9 mouse cellular contexts compared by ENCODE assay signal in the genomic region with DNA sequence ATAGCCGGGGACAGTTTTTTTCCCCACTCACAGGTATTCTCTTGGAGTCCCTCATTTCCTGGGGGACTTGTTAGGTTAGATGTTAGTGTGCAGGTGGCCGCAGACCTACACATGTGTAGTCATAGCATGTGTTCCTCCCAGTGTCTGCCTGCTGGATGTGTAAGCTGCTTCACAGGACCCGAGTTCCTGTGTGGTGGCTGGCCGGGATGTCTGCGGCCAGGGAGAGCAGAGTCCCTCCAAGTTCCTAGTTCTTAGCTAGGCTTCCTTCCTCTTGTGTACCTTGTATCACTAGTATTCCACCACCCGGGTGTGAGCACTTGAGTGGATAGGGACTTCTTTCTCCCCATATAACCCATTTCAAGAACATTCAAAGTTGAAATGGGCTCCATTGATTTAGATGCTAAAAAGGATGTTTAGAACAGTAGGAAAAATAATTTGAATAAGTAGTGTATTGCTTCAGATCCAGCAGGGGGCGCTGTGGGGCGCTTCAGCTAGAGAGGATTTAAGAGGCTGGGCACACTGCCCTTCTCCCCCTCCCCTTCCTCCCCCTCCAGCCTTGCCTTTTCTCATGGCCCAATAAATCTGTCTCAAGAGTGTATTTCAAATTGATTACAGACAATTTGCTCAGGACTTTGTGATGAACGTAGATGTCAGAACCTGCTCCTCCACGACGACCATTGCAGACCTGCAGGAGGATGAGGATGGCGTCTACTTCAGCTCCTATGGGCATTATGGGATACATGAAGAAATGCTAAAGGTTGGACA. TPM values are rescaled to one million over a fixed set of nuclear protein-coding genes. Genes with fewer than 3 reads are reported as not detected.
DNase-seq lines count a peak whose midpoint lies in the region; ATAC-seq and TF ChIP-seq lines count a peak whose summit lies in the region.
"Had no signal": no experiment of that assay in that cellular context is flagged by ENCODE, and none has a peak within 500 bp of the region (broad histone marks: within the 10 kb centered on the region; RNA-seq: fewer than 3 reads in every experiment).

No protein-coding gene starts in this region.

- no peaks in the 10 kb centered on the region for H3K4me1 ChIP-seq in thymus, adult 2 months (replicated peaks; ENCODE audit: control insufficient read depth, insufficient read depth, low read length)
- 0 out of 2 replicates have a peak, but pooled peaks cover 4% of the 10 kb centered on the region for H3K4me1 ChIP-seq in hindbrain, embryonic 14.5 days (replicated peaks; ENCODE audit: control insufficient read depth, insufficient read depth, low read length)
- H3K4me1 ChIP-seq in lung, embryonic 14.5 days (ENCODE audit: insufficient read depth) = no peaks in the 10 kb centered on the region
- H3K4me1 ChIP-seq: heart, embryonic 13.5 days had no signal

- no peaks in the 10 kb centered on the region for H3K9me3 ChIP-seq in hindbrain, embryonic 14.5 days (ENCODE audit: control insufficient read depth, low read length)
- no peaks in the 10 kb centered on the region for H3K9me3 ChIP-seq in lung, embryonic 14.5 days (ENCODE audit: low read depth, low read length)
- H3K9me3 ChIP-seq: heart, embryonic 13.5 days had no signal

- TF ChIP-seq POLR2A in thymus, adult 2 months (IDR thresholded peaks at IDR 0.05; ENCODE audit: control insufficient read depth, extremely low read depth, insufficient read depth, low read length, poor library complexity) = no peak

- peak; percentile 16 for DNase-seq in cerebellum, adult 11 months
- DNase-seq in cerebellum, adult 9-10 months = no peak
- DNase-seq in thymus, adult 2 months = peak; percentile 46
- no peak for DNase-seq in thymus, adult 18-20 months
- DNase-seq in embryo, embryonic 11.5 days (ENCODE audit: low read depth, low spot score) = peak; percentile 60
- DNase-seq in hindbrain, embryonic 14.5 days (ENCODE audit: low spot score) = peak; percentile 80
- DNase-seq in lung, embryonic 14.5 days = peak; percentile 80
- peak; percentile 64 to 75 for DNase-seq in right cerebral cortex, postnatal 10 days (ENCODE audit: low spot score in 2 of 2)

- H3K27me3 ChIP-seq in thymus, adult 2 months (ENCODE audit: control insufficient read depth, insufficient read depth, low read length) = no peaks in the 10 kb centered on the region
- H3K27me3 ChIP-seq in hindbrain, embryonic 14.5 days (ENCODE audit: control insufficient read depth, insufficient read depth, low read length) = no peaks in the 10 kb centered on the region
- H3K27me3 ChIP-seq in lung, embryonic 14.5 days (ENCODE audit: insufficient read depth, low read length) = no peaks in the 10 kb centered on the region
- H3K27me3 ChIP-seq: heart, embryonic 13.5 days had no signal

- peaks cover 18% of the 10 kb centered on the region for H3K36me3 ChIP-seq in thymus, adult 2 months (ENCODE audit: control insufficient read depth, insufficient read depth, low read length)
- peaks cover 54% of the 10 kb centered on the region for H3K36me3 ChIP-seq in hindbrain, embryonic 14.5 days (replicated peaks; ENCODE audit: control insufficient read depth, insufficient read depth)
- peaks cover 62% of the 10 kb centered on the region for H3K36me3 ChIP-seq in lung, embryonic 14.5 days (ENCODE audit: insufficient read depth)

- TF ChIP-seq CTCF in thymus, adult 2 months (IDR thresholded peaks at IDR 0.05; ENCODE audit: borderline replicate concordance, control insufficient read depth, extremely low read depth, insufficient read depth, low read length, poor library complexity) = peak; percentile 59; the same call in 1 of the 2 replicates
- peak; percentile 66 for TF ChIP-seq CTCF in lung, embryonic 14.5 days (IDR thresholded peaks at IDR 0.05; ENCODE audit: low read depth)

- 77% methylated on average over 12 of the region's 12 CpGs for WGBS in thymus, adult 2 months
- WGBS in hindbrain, embryonic 14.5 days = 54% methylated on average over 12 of the region's 12 CpGs
- WGBS in lung, embryonic 14.5 days = 71% methylated on average over 12 of the region's 12 CpGs

- H3K27ac ChIP-seq in thymus, adult 2 months (ENCODE audit: control insufficient read depth, insufficient read depth, low read length) = no peak overlapping the region
- no peak overlapping the region for H3K27ac ChIP-seq in hindbrain, embryonic 14.5 days
- no peak overlapping the region for H3K27ac ChIP-seq in lung, embryonic 14.5 days (ENCODE audit: low read depth)
- H3K27ac ChIP-seq: heart, embryonic 13.5 days had no signal

- no peak overlapping the region for H3K4me3 ChIP-seq in thymus, adult 2 months (ENCODE audit: control insufficient read depth, insufficient read depth, low read length)
- H3K4me3 ChIP-seq in hindbrain, embryonic 14.5 days (replicated peaks; ENCODE audit: low read length) = no peak overlapping the region
- H3K4me3 ChIP-seq in lung, embryonic 14.5 days (ENCODE audit: low read depth, low read length) = no peak overlapping the region
- H3K4me3 ChIP-seq: heart, embryonic 13.5 days had no signal

- no peak overlapping the region for H3K9ac ChIP-seq in hindbrain, embryonic 14.5 days
- no peak overlapping the region for H3K9ac ChIP-seq in lung, embryonic 14.5 days
- H3K9ac ChIP-seq: heart, embryonic 13.5 days had no signal

- no peak overlapping the region for H3K4me2 ChIP-seq in hindbrain, embryonic 14.5 days (replicated peaks)
- no peak overlapping the region for H3K4me2 ChIP-seq in lung, embryonic 14.5 days
- H3K4me2 ChIP-seq: heart, embryonic 13.5 days had no signal

- no peak for ATAC-seq in hindbrain, embryonic 14.5 days (ENCODE audit: low FRiP score)
- ATAC-seq in lung, embryonic 14.5 days (ENCODE audit: insufficient read depth) = no peak

RNA-seq across cellular contexts. Expression of a gene that starts 8.7 kb away (rescaled TPM):
- polyA plus RNA-seq in thymus, adult 2 months (2012; rRNA removed) = 35.0 and 62.8 TPM in 2 replicates
- polyA plus RNA-seq in hindbrain, embryonic 14.5 days (2014; fragmentation: Nextera tagmentation; extraction: Ambion mirVana) = 51.2 and 57.0 TPM in 2 replicates
- polyA plus RNA-seq in lung, embryonic 14.5 days (2014; fragmentation: Nextera tagmentation; extraction: Ambion mirVana) = 64.5 and 67.5 TPM in 2 replicates

RNA-seq across cellular contexts. Expression of a gene that starts 27.9 kb away (rescaled TPM):
- 10.6 and 11.9 TPM in 2 replicates for polyA plus RNA-seq in thymus, adult 2 months (2012; rRNA removed)
- 3.0 and 3.5 TPM in 2 replicates for polyA plus RNA-seq in hindbrain, embryonic 14.5 days (2014; fragmentation: Nextera tagmentation; extraction: Ambion mirVana)
- 12.5 and 12.8 TPM in 2 replicates for polyA plus RNA-seq in lung, embryonic 14.5 days (2014; fragmentation: Nextera tagmentation; extraction: Ambion mirVana)

Comparison
In these comparisons a context has a peak if more than half of its experiments do, and no peak if none do; other contexts are left out.
1. DNase-seq: peak in cerebellum, adult 11 months (single experiment), thymus, adult 2 months (single experiment), embryo, embryonic 11.5 days (single experiment), hindbrain, embryonic 14.5 days (single experiment), lung, embryonic 14.5 days (single experiment) and right cerebral cortex, postnatal 10 days (2 of 2); none in cerebellum, adult 9-10 months (single experiment) and thymus, adult 18-20 months (0 of 2).